Mouse (Mus musculus) kidney, adult 2 months (tissue): ENCODE results near the gene Gskip.

Experiments
- CTCF ChIP-seq: fragments of 200-500 bp; conservative IDR thresholded peaks from 2 replicates; pipeline ENCODE4 v1.5.1; 2011; ENCODE audit warnings: low read depth, mild to moderate bottlenecking, control low read depth, low read length, moderate library complexity, mixed read lengths; ENCODE audit not compliant: insufficient read depth, insufficient read length
- POLR2A ChIP-seq: fragments of 200-500 bp; IDR thresholded peaks from one replicate; pipeline ENCODE4 v1.6.1; 2011; ENCODE audit warnings: low read depth, low read length, control low read depth

- TF ChIP-seq CTCF (peak; percentile 38), POLR2A (no peak)
Observed at GRCm38 (mm10) chr12:105722657-105723056, 38.0 kb downstream of the Gskip start.
